Mouse (Mus musculus) stomach, embryonic 14.5 days (tissue): ENCODE results near the gene Esrra. TPM values are rescaled to one million over a fixed set of nuclear protein-coding genes. Genes with fewer than 3 reads are reported as not detected.
"Not testable (repeated sequence)": the region's sequence is repeated elsewhere in the genome, so short reads cannot be mapped to it uniquely, and the experiment has no call there.

Source experiments
- ATAC-seq: fragments of 200-750 bp; cut with Nextera tagmentation; 2 replicates; pipeline ENCODE4 v1.8.0; 2017; ENCODE audit warnings: low read depth, moderate TSS enrichment; ENCODE audit not compliant: insufficient number of reproducible peaks, insufficient read depth, low FRiP score
- H3K27ac ChIP-seq: fragments of 300-500 bp; sonication (generic); 2 replicates; pipeline ENCODE4 v1.5.1; 2014; ENCODE audit warnings: mild to moderate bottlenecking, low read length, moderate library complexity, mixed read lengths
- H3K27me3 ChIP-seq: fragments of 300-500 bp; sonication (generic); 2 replicates; pipeline ENCODE4 v1.6.1; 2014; ENCODE audit warnings: low read length, control low read depth, mixed read lengths; ENCODE audit not compliant: control insufficient read depth, insufficient read depth
- H3K36me3 ChIP-seq: fragments of 300-500 bp; sonication (generic); 2 replicates; pipeline ENCODE4 v1.6.1; 2014; ENCODE audit warnings: mild to moderate bottlenecking, control low read depth, low read length, moderate library complexity, mixed read lengths; ENCODE audit not compliant: control insufficient read depth, insufficient read depth
- H3K4me1 ChIP-seq: fragments of 300-500 bp; sonication (generic); 2 replicates; pipeline ENCODE4 v1.6.1; 2014; ENCODE audit warnings: low read length, control low read depth, mixed read lengths; ENCODE audit not compliant: control insufficient read depth, insufficient read depth
- H3K4me2 ChIP-seq: fragments of 300-500 bp; sonication (generic); replicated peaks from 2 replicates; pipeline ENCODE4 v1.6.1; 2014; ENCODE audit warnings: low read depth, low read length, control low read depth
- H3K4me3 ChIP-seq: fragments of 300-500 bp; sonication (generic); 2 replicates; pipeline ENCODE4 v1.5.1; 2014; ENCODE audit warnings: low read depth, low read length, control low read depth
- H3K9ac ChIP-seq: fragments of 300-500 bp; sonication (generic); replicated peaks from 2 replicates; pipeline ENCODE4 v1.6.1; 2014; ENCODE audit warnings: low read depth, mild to moderate bottlenecking, control low read depth, low read length, moderate library complexity, mixed read lengths
- H3K9me3 ChIP-seq: fragments of 300-500 bp; sonication (generic); 2 replicates; pipeline ENCODE4 v1.6.1; 2016; ENCODE audit warnings: low read depth, low read length, control low read depth; ENCODE audit not compliant: control insufficient read depth
- WGBS: fragments of 180-500 bp; shearing (Covaris S2); extraction: QIAGEN DNeasy Blood & Tissue Kit; methylation state at CpG from one replicate; pipeline ENCODE4 v1.1.7; 2014; 5-methylcytosine and 5-hydroxymethylcytosine counted together
- polyA plus RNA-seq: library from polyadenylated mRNA; unstranded; fragments of >200 nt; fragmentation: Nextera tagmentation; extraction: Ambion mirVana; gene quantifications from 2 replicates; pipeline ENCODE4 v1.2.1, GENCODE M21; 2014

Esrra gene
- polyA plus RNA-seq, 1 experiment from 2014 or later: 6.8 TPM

- no peaks in the 10 kb centered on the region for H3K9me3 ChIP-seq
- H3K4me3 ChIP-seq: no peak overlapping the region
- ATAC-seq: no peak
- no peak overlapping the region for H3K4me2 ChIP-seq
- H3K27ac ChIP-seq: no peak overlapping the region
- 87% methylated on average over 3 of the region's 3 CpGs for WGBS
- H3K4me1 ChIP-seq: peaks cover 17% of the 10 kb centered on the region; the same call in 1 of the 2 replicates
- no peak overlapping the region for H3K9ac ChIP-seq
- peaks cover 18% of the 10 kb centered on the region for H3K36me3 ChIP-seq
- H3K27me3 ChIP-seq: no peaks in the 10 kb centered on the region
These were observed 15.4 kb downstream of the Esrra start for GRCm38 (mm10) chr19:6906199-6906598.

DNA sequence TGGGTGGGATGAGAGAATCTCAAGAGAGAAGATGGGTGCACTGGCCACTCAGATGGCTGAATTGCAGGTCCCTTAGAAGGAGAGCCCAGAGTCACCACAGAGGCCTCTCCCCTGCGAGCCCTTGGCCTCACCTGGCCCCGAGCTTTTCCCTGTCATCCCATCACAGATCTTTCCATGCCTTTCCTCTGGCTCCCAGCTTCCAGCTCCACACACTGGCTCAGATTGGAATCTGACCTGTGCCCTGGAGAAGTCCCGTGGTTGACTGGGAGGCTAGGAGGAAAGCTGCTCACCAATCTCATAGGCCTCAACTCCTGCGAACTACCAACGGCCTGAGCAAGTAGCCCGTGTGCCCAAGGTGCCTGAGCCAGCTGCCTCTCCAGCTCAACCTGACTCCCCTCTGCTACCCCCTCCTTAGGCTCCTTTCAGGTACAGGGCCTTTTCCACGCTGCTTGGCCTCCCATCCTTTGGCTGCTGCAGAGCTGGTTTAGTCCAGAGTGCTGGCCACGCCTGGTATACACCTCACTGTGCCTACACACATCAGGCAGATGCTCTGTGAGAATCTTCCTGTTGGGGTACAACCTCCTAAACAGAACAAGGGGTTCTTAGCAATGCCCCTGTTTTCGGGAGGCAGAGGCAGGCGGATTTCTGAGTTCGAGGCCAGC, 16.0 kb downstream of the Esrra start:
- Histone ChIP-seq H3K4me1 (peaks cover 14% of the 10 kb centered on the region; the same call in 1 of the 2 replicates), H3K27ac (no peak overlapping the region), H3K9me3 (no peaks in the 10 kb centered on the region), H3K36me3 (peaks cover 17% of the 10 kb centered on the region), H3K4me2 (no peak overlapping the region), H3K4me3 (no peak overlapping the region), H3K27me3 (no peaks in the 10 kb centered on the region), H3K9ac (no peak overlapping the region)
- 89% methylated on average over 11 of the region's 11 CpGs for WGBS
- ATAC-seq: no peak

GRCm38 (mm10) chr19:6904846-6905245, 16.8 kb downstream of the Esrra start:
- Histone ChIP-seq H3K36me3 (peaks cover 17% of the 10 kb centered on the region), H3K27ac (no peak overlapping the region), H3K9ac (no peak overlapping the region), H3K27me3 (no peaks in the 10 kb centered on the region), H3K4me1 (peaks cover 14% of the 10 kb centered on the region; the same call in 1 of the 2 replicates), H3K9me3 (peaks cover 3% of the 10 kb centered on the region; the same call in 1 of the 2 replicates), H3K4me2 (no peak overlapping the region), H3K4me3 (no peak overlapping the region)
- WGBS: 79% methylated on average over 2 of the region's 2 CpGs
- ATAC-seq: no peak

GRCm38 (mm10) chr19:6903031-6903430, 18.6 kb downstream of the Esrra start:
- no peak for ATAC-seq
- WGBS: 93% methylated on average over 1 of the region's 1 CpGs

GRCm38 (mm10) chr19:6899641-6900040, 22.0 kb downstream of the Esrra start:
- WGBS: 80% methylated on average over 4 of the region's 4 CpGs

More at GRCm38 (mm10) chr19:6903031-6903430, 18.6 kb downstream of the Esrra start:
- no peak overlapping the region for H3K27ac ChIP-seq
- peaks cover 3% of the 10 kb centered on the region; the same call in 1 of the 2 replicates for H3K9me3 ChIP-seq
- peaks cover 17% of the 10 kb centered on the region for H3K36me3 ChIP-seq
- no peak overlapping the region for H3K9ac ChIP-seq
- no peak overlapping the region for H3K4me3 ChIP-seq
- no peaks in the 10 kb centered on the region for H3K27me3 ChIP-seq
- no peak overlapping the region for H3K4me2 ChIP-seq
- H3K4me1 ChIP-seq: peaks cover 7% of the 10 kb centered on the region; the same call in 1 of the 2 replicates

GRCm38 (mm10) chr19:6895608-6896305, 25.9 kb downstream of the Esrra start:
- H3K4me1 ChIP-seq, H3K4me3 ChIP-seq, H3K4me2 ChIP-seq, H3K27me3 ChIP-seq, H3K36me3 ChIP-seq, H3K27ac ChIP-seq, H3K9me3 ChIP-seq, H3K9ac ChIP-seq, ATAC-seq: not testable (repeated sequence)
- 88% methylated on average over 18 of the region's 18 CpGs for WGBS

More at GRCm38 (mm10) chr19:6899641-6900040, 22.0 kb downstream of the Esrra start:
- Histone ChIP-seq H3K9me3 (peaks cover 3% of the 10 kb centered on the region; the same call in 1 of the 2 replicates), H3K36me3 (no peaks in the 10 kb centered on the region), H3K4me3 (no peak overlapping the region), H3K27me3 (no peaks in the 10 kb centered on the region), H3K27ac (no peak overlapping the region), H3K4me1 (no peaks in the 10 kb centered on the region), H3K9ac (no peak overlapping the region), H3K4me2 (no peak overlapping the region)
- no peak for ATAC-seq

GRCm38 (mm10) chr19:6893731-6894451, 27.7 kb downstream of the Esrra start:
- Histone ChIP-seq H3K27ac (no peak overlapping the region), H3K4me2 (no peak overlapping the region), H3K4me1 (no peaks in the 10 kb centered on the region), H3K4me3 (no peak overlapping the region), H3K27me3 (no peaks in the 10 kb centered on the region), H3K36me3 (no peaks in the 10 kb centered on the region), H3K9ac (no peak overlapping the region), H3K9me3 (no peaks in the 10 kb centered on the region)
- no peak for ATAC-seq
- WGBS: 92% methylated on average over 14 of the region's 14 CpGs

DNA sequence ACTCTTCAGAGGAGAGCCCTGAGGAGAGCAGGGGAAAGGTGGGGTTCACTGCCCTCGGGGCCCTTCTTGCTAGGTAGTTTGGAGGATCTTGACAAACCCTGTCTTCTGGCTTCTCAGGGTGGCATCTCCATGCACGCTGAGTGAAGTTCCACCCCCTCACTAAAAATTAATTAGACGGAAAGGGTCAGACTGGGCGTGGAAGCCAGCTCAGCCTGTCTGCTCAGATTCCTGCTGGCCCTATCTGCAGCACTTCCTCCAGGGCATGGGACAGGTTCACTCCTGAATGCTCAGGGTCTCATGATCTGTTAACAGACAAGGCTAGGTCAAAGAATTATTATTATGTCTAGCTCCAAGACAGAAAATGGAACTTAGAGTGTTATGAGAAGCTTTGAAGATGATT, 29.1 kb downstream of the Esrra start:
- Histone ChIP-seq H3K9ac (no peak overlapping the region), H3K4me3 (no peak overlapping the region), H3K27ac (no peak overlapping the region), H3K9me3 (no peaks in the 10 kb centered on the region), H3K4me1 (no peaks in the 10 kb centered on the region), H3K27me3 (no peaks in the 10 kb centered on the region), H3K4me2 (no peak overlapping the region), H3K36me3 (no peaks in the 10 kb centered on the region)
- WGBS: 59% methylated on average over 4 of the region's 4 CpGs
- ATAC-seq: no peak
